Mouse (Mus musculus) lung, adult 2 months (tissue): ENCODE results near the gene Dll1.

ENCODE experiments used
- CTCF ChIP-seq: fragments of 200-500 bp; IDR thresholded peaks from 2 replicates; pipeline ENCODE4 v1.5.1; 2011; ENCODE audit warnings: mild to moderate bottlenecking, low read length, control low read depth; ENCODE audit not compliant: insufficient read depth
- POLR2A ChIP-seq: fragments of 200-500 bp; IDR thresholded peaks from 2 replicates; pipeline ENCODE4 v1.6.1; 2011; ENCODE audit warnings: low read depth, mild to moderate bottlenecking, control low read depth, low read length, borderline replicate concordance; ENCODE audit errors: extremely low read depth

- TF ChIP-seq POLR2A (no peak), CTCF (no peak)
Measured at GRCm38 (mm10) chr17:15421446-15421845, 44.8 kb upstream of the Dll1 start.
